Mouse (Mus musculus) forebrain, embryonic 11.5 days (tissue): ENCODE results near the gene Creg2. TPM values are rescaled to one million over a fixed set of nuclear protein-coding genes. Genes with fewer than 3 reads are reported as not detected.

Source experiments
- ATAC-seq: fragments of 200-750 bp; cut with Nextera tagmentation; replicated peaks from 2 replicates; pipeline ENCODE4 v1.8.0; 2017; ENCODE audit warnings: moderate TSS enrichment; ENCODE audit not compliant: low FRiP score
- DNase-seq: peaks from one replicate; pipeline ENCODE4 v3.0.0-alpha.2; 2017; ENCODE audit warnings: low spot score
- H3K27ac ChIP-seq: fragments of 300-500 bp; sonication (generic); 2 replicates; pipeline ENCODE4 v1.5.1; 2014; ENCODE audit warnings: low read depth, low read length
- H3K27me3 ChIP-seq: fragments of 300-500 bp; sonication (generic); 2 replicates; pipeline ENCODE4 v1.6.1; 2014; ENCODE audit warnings: mild to moderate bottlenecking, low read length, mixed read lengths; ENCODE audit not compliant: control insufficient read depth, insufficient read depth
- H3K36me3 ChIP-seq: fragments of 300-500 bp; sonication (generic); 2 replicates; pipeline ENCODE4 v1.6.1; 2014; ENCODE audit warnings: mild to moderate bottlenecking, low read length, moderate library complexity, mixed read lengths; ENCODE audit not compliant: control insufficient read depth, insufficient read depth
- H3K4me1 ChIP-seq: fragments of 300-500 bp; sonication (generic); replicated peaks from 2 replicates; pipeline ENCODE4 v1.6.1; 2014; ENCODE audit warnings: low read length, mixed read lengths; ENCODE audit not compliant: control insufficient read depth, insufficient read depth
- H3K4me2 ChIP-seq: fragments of 300-500 bp; sonication (generic); 2 replicates; pipeline ENCODE4 v1.6.1; 2014; ENCODE audit warnings: low read depth, mild to moderate bottlenecking, low read length, moderate library complexity, mixed read lengths; ENCODE audit not compliant: severe bottlenecking
- H3K4me3 ChIP-seq: fragments of 300-500 bp; sonication (generic); 2 replicates; pipeline ENCODE4 v1.5.1; 2014; ENCODE audit warnings: low read depth, low read length
- H3K9ac ChIP-seq: fragments of 300-500 bp; sonication (generic); 2 replicates; pipeline ENCODE4 v1.6.1; 2014; ENCODE audit warnings: low read length
- H3K9me3 ChIP-seq: fragments of 300-500 bp; sonication (generic); 2 replicates; pipeline ENCODE4 v1.6.1; 2016; ENCODE audit warnings: low read length, mixed read lengths; ENCODE audit not compliant: control insufficient read depth
- WGBS: fragments of 180-500 bp; shearing (Covaris S2); extraction: QIAGEN DNeasy Blood & Tissue Kit; methylation state at CpG from one replicate; pipeline ENCODE4 v1.1.7; 2014; 5-methylcytosine and 5-hydroxymethylcytosine counted together
- polyA plus RNA-seq: library from polyadenylated mRNA; unstranded; fragments of >200 nt; fragmentation: Nextera tagmentation; extraction: Ambion mirVana; gene quantifications from 2 replicates; pipeline ENCODE4 v1.2.1, GENCODE M21; 2014

The Creg2 gene
- 0.09 and 0.12 TPM in 2 replicates for polyA plus RNA-seq

- H3K4me1 ChIP-seq: peaks cover 6% of the 10 kb centered on the region; the same call in 1 of the 2 replicates
- H3K27me3 ChIP-seq: peaks cover 15% of the 10 kb centered on the region
- WGBS: 45% methylated on average over 9 of the region's 9 CpGs
- H3K4me2 ChIP-seq: peak within 1 kb of the TSS; percentile 99
- no peak for ATAC-seq
- H3K9me3 ChIP-seq: no peaks in the 10 kb centered on the region
- H3K4me3 ChIP-seq: peak within 1 kb of the TSS; percentile 53
- DNase-seq: no peak
- no peak within 1 kb of the TSS for H3K27ac ChIP-seq
- H3K9ac ChIP-seq: peak within 1 kb of the TSS; percentile 59
- H3K36me3 ChIP-seq: no peaks in the 10 kb centered on the region
Observed at GRCm38 (mm10) chr1:39651241-39651548, at the start of gene Creg2. Creg2 (minus strand) TSS chr1:39651474.

- WGBS: 7% methylated on average over 7 of the region's 7 CpGs
- no peak for DNase-seq
Observed at GRCm38 (mm10) chr1:39700599-39701273, 49.5 kb upstream of the Creg2 start.

GRCm38 (mm10) chr1:39698456-39698855, 47.2 kb upstream of the Creg2 start:
- Histone ChIP-seq H3K36me3 (no peaks in the 10 kb centered on the region), H3K9me3 (no peaks in the 10 kb centered on the region), H3K4me2 (no peak overlapping the region), H3K27me3 (no peaks in the 10 kb centered on the region), H3K9ac (no peak overlapping the region), H3K4me1 (peaks cover 25% of the 10 kb centered on the region), H3K4me3 (no peak overlapping the region), H3K27ac (no peak overlapping the region)
- WGBS: 25% methylated on average over 6 of the region's 6 CpGs
- DNase-seq: no peak
- ATAC-seq: no peak

More at GRCm38 (mm10) chr1:39700599-39701273, 49.5 kb upstream of the Creg2 start:
- peak overlapping the region; percentile 34; the same call in 1 of the 2 replicates for H3K4me2 ChIP-seq
- peak; percentile 37 for ATAC-seq
- H3K9me3 ChIP-seq: no peaks in the 10 kb centered on the region
- H3K27ac ChIP-seq: peak overlapping the region; percentile 53; the same call in 1 of the 2 replicates
- no peak overlapping the region for H3K4me3 ChIP-seq
- H3K27me3 ChIP-seq: no peaks in the 10 kb centered on the region
- H3K36me3 ChIP-seq: no peaks in the 10 kb centered on the region
- H3K4me1 ChIP-seq: peaks cover 25% of the 10 kb centered on the region
- peak overlapping the region; percentile 35; the same call in 1 of the 2 replicates for H3K9ac ChIP-seq

- H3K27ac ChIP-seq: no peak overlapping the region
- 46% methylated on average over 4 of the region's 4 CpGs for WGBS
Observed at GRCm38 (mm10) chr1:39695198-39695597, 43.9 kb upstream of the Creg2 start.

GRCm38 (mm10) chr1:39694756-39695155, 43.5 kb upstream of the Creg2 start:
- Histone ChIP-seq H3K27ac (no peak overlapping the region), H3K9ac (no peak overlapping the region), H3K27me3 (no peaks in the 10 kb centered on the region), H3K4me3 (no peak overlapping the region), H3K4me2 (no peak overlapping the region), H3K4me1 (peaks cover 2% of the 10 kb centered on the region; the same call in 1 of the 2 replicates), H3K9me3 (no peaks in the 10 kb centered on the region), H3K36me3 (no peaks in the 10 kb centered on the region)
- WGBS: 46% methylated on average over 7 of the region's 7 CpGs
- ATAC-seq (no peak), DNase-seq (no peak)

More at GRCm38 (mm10) chr1:39695198-39695597, 43.9 kb upstream of the Creg2 start:
- Histone ChIP-seq H3K4me3 (no peak overlapping the region), H3K36me3 (no peaks in the 10 kb centered on the region), H3K9ac (no peak overlapping the region), H3K4me1 (peaks cover 2% of the 10 kb centered on the region; the same call in 1 of the 2 replicates), H3K9me3 (no peaks in the 10 kb centered on the region), H3K27me3 (no peaks in the 10 kb centered on the region), H3K4me2 (no peak overlapping the region)
- DNase-seq (no peak), ATAC-seq (no peak)

- no peak overlapping the region for H3K4me2 ChIP-seq
- 72% methylated on average over 3 of the region's 3 CpGs for WGBS
- no peak overlapping the region for H3K9ac ChIP-seq
- no peaks in the 10 kb centered on the region; the same call in 1 of the 2 replicates for H3K4me1 ChIP-seq
- H3K4me3 ChIP-seq: no peak overlapping the region
- no peak overlapping the region for H3K27ac ChIP-seq
- H3K27me3 ChIP-seq: no peaks in the 10 kb centered on the region
- H3K36me3 ChIP-seq: no peaks in the 10 kb centered on the region
- H3K9me3 ChIP-seq: no peaks in the 10 kb centered on the region
- ATAC-seq (no peak), DNase-seq (no peak)
Observed at GRCm38 (mm10) chr1:39691974-39692373, 40.7 kb upstream of the Creg2 start.

GRCm38 (mm10) chr1:39691061-39691460, 39.8 kb upstream of the Creg2 start:
- no peak for ATAC-seq
- H3K4me1 ChIP-seq: no peaks in the 10 kb centered on the region; the same call in 1 of the 2 replicates
- 55% methylated on average over 4 of the region's 4 CpGs for WGBS
- no peaks in the 10 kb centered on the region for H3K27me3 ChIP-seq
- H3K4me2 ChIP-seq: no peak overlapping the region
- H3K36me3 ChIP-seq: no peaks in the 10 kb centered on the region
- no peak overlapping the region for H3K9ac ChIP-seq
- no peak for DNase-seq
- H3K4me3 ChIP-seq: no peak overlapping the region
- no peaks in the 10 kb centered on the region for H3K9me3 ChIP-seq
- H3K27ac ChIP-seq: no peak overlapping the region

- H3K27me3 ChIP-seq: no peaks in the 10 kb centered on the region
Observed at GRCm38 (mm10) chr1:39688573-39688972, 37.3 kb upstream of the Creg2 start.

GRCm38 (mm10) chr1:39687279-39687678, 36.0 kb upstream of the Creg2 start:
- Histone ChIP-seq H3K9ac (no peak overlapping the region), H3K27me3 (no peaks in the 10 kb centered on the region), H3K9me3 (no peaks in the 10 kb centered on the region), H3K36me3 (no peaks in the 10 kb centered on the region), H3K4me2 (no peak overlapping the region), H3K4me1 (no peaks in the 10 kb centered on the region), H3K27ac (no peak overlapping the region), H3K4me3 (no peak overlapping the region)
- no peak for ATAC-seq
- 83% methylated on average over 9 of the region's 9 CpGs for WGBS
- no peak for DNase-seq

More at GRCm38 (mm10) chr1:39688573-39688972, 37.3 kb upstream of the Creg2 start:
- Histone ChIP-seq H3K9ac (no peak overlapping the region), H3K4me3 (no peak overlapping the region), H3K4me1 (no peaks in the 10 kb centered on the region), H3K36me3 (no peaks in the 10 kb centered on the region), H3K27ac (no peak overlapping the region), H3K4me2 (no peak overlapping the region), H3K9me3 (no peaks in the 10 kb centered on the region)
- ATAC-seq: no peak
- 85% methylated on average over 6 of the region's 6 CpGs for WGBS
- no peak for DNase-seq
